Mouse (Mus musculus): ENCODE measurements around the gene Abhd12. TPM values are rescaled to one million over a fixed set of nuclear protein-coding genes. Genes with fewer than 3 reads are reported as not detected.

Abhd12 gene
- polyA plus RNA-seq, 1 experiment from 2014 or later, result 98.2 TPM

- no peaks in the 10 kb centered on the region for H3K27me3 ChIP-seq
- H3K9ac ChIP-seq (replicated peaks), result no peak overlapping the region
- 89% methylated on average over 12 of the region's 12 CpGs for WGBS
- no peaks in the 10 kb centered on the region for H3K9me3 ChIP-seq
- no peak overlapping the region for H3K4me3 ChIP-seq
- no peak for ATAC-seq (replicated peaks)
- no peak overlapping the region for H3K27ac ChIP-seq (replicated peaks)
- no peaks in the 10 kb centered on the region for H3K4me1 ChIP-seq
- H3K4me2 ChIP-seq (replicated peaks), result no peak overlapping the region
- H3K36me3 ChIP-seq, result peaks cover 14% of the 10 kb centered on the region
Measured at GRCm38 (mm10) chr2:150839686-150840471, 64.7 kb downstream of the Abhd12 start.

GRCm38 (mm10) chr2:150837781-150838180 lies 66.8 kb downstream of the Abhd12 start:
- no peak for ATAC-seq (replicated peaks)
- Histone ChIP-seq H3K9ac (replicated peaks) (no peak overlapping the region), H3K4me2 (replicated peaks) (no peak overlapping the region), H3K4me3 (no peak overlapping the region), H3K27me3 (no peaks in the 10 kb centered on the region), H3K9me3 (no peaks in the 10 kb centered on the region), H3K36me3 (peaks cover 29% of the 10 kb centered on the region), H3K4me1 (no peaks in the 10 kb centered on the region), H3K27ac (replicated peaks) (no peak overlapping the region)
- WGBS, result 97% methylated on average over 3 of the region's 3 CpGs

- H3K27ac ChIP-seq (replicated peaks), result no peak overlapping the region
- 67% methylated on average over 15 of the region's 15 CpGs for WGBS
- H3K4me1 ChIP-seq, result no peaks in the 10 kb centered on the region
- H3K4me3 ChIP-seq, result no peak overlapping the region
- H3K27me3 ChIP-seq, result no peaks in the 10 kb centered on the region
- peaks cover 36% of the 10 kb centered on the region for H3K36me3 ChIP-seq
- H3K9ac ChIP-seq (replicated peaks), result no peak overlapping the region
- no peaks in the 10 kb centered on the region for H3K9me3 ChIP-seq
- H3K4me2 ChIP-seq (replicated peaks), result no peak overlapping the region
- no peak for ATAC-seq (replicated peaks)
Measured at GRCm38 (mm10) chr2:150836906-150837305, 67.6 kb downstream of the Abhd12 start.

- 96% methylated on average over 4 of the region's 4 CpGs for WGBS
- ATAC-seq (replicated peaks), result no peak
- H3K9ac ChIP-seq (replicated peaks), result no peak overlapping the region
- H3K4me1 ChIP-seq, result no peaks in the 10 kb centered on the region
- H3K27me3 ChIP-seq, result no peaks in the 10 kb centered on the region
- H3K4me3 ChIP-seq, result no peak overlapping the region
- no peak overlapping the region for H3K4me2 ChIP-seq (replicated peaks)
- no peak overlapping the region for H3K27ac ChIP-seq (replicated peaks)
- H3K36me3 ChIP-seq, result peaks cover 45% of the 10 kb centered on the region
- no peaks in the 10 kb centered on the region for H3K9me3 ChIP-seq
Measured at GRCm38 (mm10) chr2:150835975-150836374, 68.6 kb downstream of the Abhd12 start.

GRCm38 (mm10) chr2:150834616-150835015 lies 69.9 kb downstream of the Abhd12 start:
- Histone ChIP-seq H3K9me3 (no peaks in the 10 kb centered on the region), H3K27ac (replicated peaks) (no peak overlapping the region), H3K36me3 (peaks cover 59% of the 10 kb centered on the region), H3K4me3 (no peak overlapping the region), H3K4me1 (no peaks in the 10 kb centered on the region), H3K4me2 (replicated peaks) (no peak overlapping the region), H3K27me3 (no peaks in the 10 kb centered on the region), H3K9ac (replicated peaks) (no peak overlapping the region)
- whole genome bisulfite sequencing, result 82% methylated on average over 7 of the region's 7 CpGs
- ATAC-seq (replicated peaks), result no peak

GRCm38 (mm10) chr2:150832029-150832428 lies 72.5 kb downstream of the Abhd12 start:
- Histone ChIP-seq H3K27ac (replicated peaks) (no peak overlapping the region), H3K4me2 (replicated peaks) (no peak overlapping the region), H3K9ac (replicated peaks) (no peak overlapping the region), H3K4me3 (no peak overlapping the region), H3K36me3 (peaks cover 80% of the 10 kb centered on the region), H3K4me1 (no peaks in the 10 kb centered on the region), H3K9me3 (no peaks in the 10 kb centered on the region), H3K27me3 (no peaks in the 10 kb centered on the region)
- WGBS, result 92% methylated on average over 7 of the region's 7 CpGs
- no peak for ATAC-seq (replicated peaks)

GRCm38 (mm10) chr2:150830911-150831441 lies 73.6 kb downstream of the Abhd12 start:
- 86% methylated on average over 3 of the region's 3 CpGs for WGBS
- Histone ChIP-seq H3K36me3 (peaks cover 83% of the 10 kb centered on the region), H3K9ac (replicated peaks) (no peak overlapping the region), H3K4me1 (no peaks in the 10 kb centered on the region), H3K27ac (replicated peaks) (no peak overlapping the region), H3K9me3 (no peaks in the 10 kb centered on the region), H3K4me2 (replicated peaks) (no peak overlapping the region), H3K27me3 (no peaks in the 10 kb centered on the region), H3K4me3 (no peak overlapping the region)
- no peak for ATAC-seq (replicated peaks)

GRCm38 (mm10) chr2:150830011-150830410 lies 74.5 kb downstream of the Abhd12 start:
- no peaks in the 10 kb centered on the region for H3K9me3 ChIP-seq
- ATAC-seq (replicated peaks), result no peak
- peaks cover 89% of the 10 kb centered on the region for H3K36me3 ChIP-seq
- no peak overlapping the region for H3K9ac ChIP-seq (replicated peaks)
- WGBS, result 91% methylated on average over 2 of the region's 2 CpGs
- H3K27ac ChIP-seq (replicated peaks), result no peak overlapping the region
- H3K4me3 ChIP-seq, result no peak overlapping the region
- no peak overlapping the region for H3K4me2 ChIP-seq (replicated peaks)
- no peaks in the 10 kb centered on the region for H3K4me1 ChIP-seq
- H3K27me3 ChIP-seq, result no peaks in the 10 kb centered on the region

- peaks cover 90% of the 10 kb centered on the region for H3K36me3 ChIP-seq
- ATAC-seq (replicated peaks), result no peak
- no peaks in the 10 kb centered on the region for H3K4me1 ChIP-seq
- H3K27ac ChIP-seq (replicated peaks), result no peak overlapping the region
- WGBS, result 93% methylated on average over 4 of the region's 4 CpGs
- H3K9ac ChIP-seq (replicated peaks), result no peak overlapping the region
- H3K27me3 ChIP-seq, result no peaks in the 10 kb centered on the region
- H3K4me3 ChIP-seq, result no peak overlapping the region
- no peak overlapping the region for H3K4me2 ChIP-seq (replicated peaks)
- no peaks in the 10 kb centered on the region for H3K9me3 ChIP-seq
Measured at GRCm38 (mm10) chr2:150828654-150829053, 75.9 kb downstream of the Abhd12 start.

- WGBS, result 90% methylated on average over 3 of the region's 3 CpGs
- Histone ChIP-seq H3K4me2 (replicated peaks) (no peak overlapping the region), H3K27ac (replicated peaks) (no peak overlapping the region), H3K4me1 (no peaks in the 10 kb centered on the region), H3K4me3 (no peak overlapping the region), H3K27me3 (no peaks in the 10 kb centered on the region), H3K36me3 (peaks cover 91% of the 10 kb centered on the region), H3K9me3 (no peaks in the 10 kb centered on the region), H3K9ac (replicated peaks) (no peak overlapping the region)
- no peak for ATAC-seq (replicated peaks)
Measured at GRCm38 (mm10) chr2:150828164-150828563, 76.4 kb downstream of the Abhd12 start.

- Histone ChIP-seq H3K4me2 (replicated peaks) (no peak overlapping the region), H3K36me3 (peaks cover 80% of the 10 kb centered on the region), H3K9ac (replicated peaks) (no peak overlapping the region), H3K27ac (replicated peaks) (no peak overlapping the region), H3K4me1 (no peaks in the 10 kb centered on the region), H3K4me3 (no peak overlapping the region), H3K27me3 (no peaks in the 10 kb centered on the region), H3K9me3 (no peaks in the 10 kb centered on the region)
- no peak for ATAC-seq (replicated peaks)
- WGBS, result 92% methylated on average over 3 of the region's 3 CpGs
Measured at GRCm38 (mm10) chr2:150826426-150826825, 78.1 kb downstream of the Abhd12 start.

- Histone ChIP-seq H3K9ac (replicated peaks) (no peak overlapping the region), H3K4me1 (no peaks in the 10 kb centered on the region), H3K27me3 (no peaks in the 10 kb centered on the region), H3K9me3 (no peaks in the 10 kb centered on the region), H3K27ac (replicated peaks) (no peak overlapping the region), H3K36me3 (peaks cover 70% of the 10 kb centered on the region), H3K4me2 (replicated peaks) (no peak overlapping the region), H3K4me3 (no peak overlapping the region)
- WGBS, result 78% methylated on average over 8 of the region's 8 CpGs
- ATAC-seq (replicated peaks), result no peak
Measured at GRCm38 (mm10) chr2:150822987-150823386, 81.6 kb downstream of the Abhd12 start.

GRCm38 (mm10) chr2:150820720-150821119 lies 83.8 kb downstream of the Abhd12 start:
- no peaks in the 10 kb centered on the region for H3K4me1 ChIP-seq
- no peaks in the 10 kb centered on the region for H3K9me3 ChIP-seq
- no peak for ATAC-seq (replicated peaks)
- peaks cover 65% of the 10 kb centered on the region for H3K36me3 ChIP-seq
- H3K27ac ChIP-seq (replicated peaks), result no peak overlapping the region
- no peak overlapping the region for H3K4me3 ChIP-seq
- H3K27me3 ChIP-seq, result no peaks in the 10 kb centered on the region
- no peak overlapping the region for H3K9ac ChIP-seq (replicated peaks)
- 85% methylated on average over 8 of the region's 8 CpGs for WGBS
- no peak overlapping the region for H3K4me2 ChIP-seq (replicated peaks)
